Mouse (Mus musculus) lung, postnatal 14 days (tissue): ENCODE data around the gene Cdc37l1.
"Not testable (repeated sequence)": the region's sequence is repeated elsewhere in the genome, so short reads cannot be mapped to it uniquely, and the experiment has no call there.

Source experiments
- DNase-seq: peaks from one replicate; pipeline ENCODE4 v3.0.0; 2021

Cdc37l1 gene

GRCm38 (mm10) chr19:28990194-28990589 is at the start of gene Cdc37l1:
Cdc37l1 (plus strand) TSS chr19:28990352.
- peak; percentile 100 for DNase-seq

- no peak for DNase-seq
Observed at GRCm38 (mm10) chr19:28941271-28941670, 48.9 kb upstream of the Cdc37l1 start.

GRCm38 (mm10) chr19:28946782-28947181 is 43.4 kb upstream of the Cdc37l1 start:
- DNase-seq: no peak

DNA sequence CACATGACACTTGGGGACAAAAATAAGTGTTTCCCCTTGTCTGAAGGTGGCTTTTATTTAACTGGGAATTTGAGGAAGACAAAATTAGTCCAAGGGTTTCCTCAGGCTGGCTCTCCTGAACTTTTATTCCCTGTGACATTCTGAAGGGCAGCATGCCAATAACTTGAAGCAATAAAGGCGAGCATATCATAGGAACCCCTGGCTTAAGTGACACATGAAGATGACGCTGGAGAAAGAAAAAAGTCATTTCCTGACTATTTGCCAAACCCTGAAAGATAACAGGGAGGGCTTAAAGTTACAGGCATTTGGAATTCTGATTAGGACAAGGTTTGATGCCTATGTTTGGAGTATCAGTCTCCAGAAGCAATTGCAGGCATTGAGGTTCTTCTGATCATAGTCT is 42.8 kb upstream of the Cdc37l1 start:
- DNase-seq: no peak

DNA sequence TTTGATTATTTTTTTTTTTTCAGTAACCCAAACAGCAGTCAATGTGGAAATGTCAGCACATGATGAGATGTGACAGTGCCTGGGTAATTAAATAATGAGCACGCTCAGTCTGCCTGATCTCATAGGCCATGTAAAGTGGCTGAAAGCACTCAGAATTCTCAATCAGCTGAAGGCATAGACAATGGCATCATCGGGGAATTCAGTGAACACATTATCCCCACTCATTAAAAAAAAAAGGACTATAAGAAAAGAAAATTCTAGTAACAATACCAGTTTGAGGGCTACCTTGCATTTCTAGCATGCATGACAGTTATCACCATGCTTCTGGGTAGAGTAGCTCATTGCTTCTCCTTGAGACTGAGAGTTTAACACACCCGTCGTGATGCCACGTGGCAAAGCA is 38.9 kb upstream of the Cdc37l1 start:
- no peak for DNase-seq

- DNase-seq: no peak
Observed at GRCm38 (mm10) chr19:28963113-28963512, 27.0 kb upstream of the Cdc37l1 start.

DNA sequence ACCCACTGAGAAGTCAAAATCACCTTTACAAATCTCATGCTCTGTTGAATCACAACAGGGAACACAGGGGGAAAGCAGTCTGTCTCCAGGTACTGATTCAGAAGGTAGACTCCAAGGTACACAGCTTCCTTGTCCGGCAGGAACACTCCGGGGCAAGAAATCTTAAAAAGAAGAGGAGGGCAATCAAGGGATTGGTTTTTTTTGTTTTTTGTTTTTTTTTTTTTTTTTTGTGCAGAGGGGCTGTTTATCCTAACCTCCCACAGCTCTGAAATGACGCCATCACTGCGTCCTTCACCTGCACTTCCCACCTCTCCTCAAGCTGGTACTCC is 26.7 kb upstream of the Cdc37l1 start:
- no peak for DNase-seq

- DNase-seq: peak; percentile 87
Observed at GRCm38 (mm10) chr19:28963842-28964551, 26.2 kb upstream of the Cdc37l1 start, which contains the start of gene Plpp6. Plpp6 (plus strand) TSS chr19:28963953.

DNA sequence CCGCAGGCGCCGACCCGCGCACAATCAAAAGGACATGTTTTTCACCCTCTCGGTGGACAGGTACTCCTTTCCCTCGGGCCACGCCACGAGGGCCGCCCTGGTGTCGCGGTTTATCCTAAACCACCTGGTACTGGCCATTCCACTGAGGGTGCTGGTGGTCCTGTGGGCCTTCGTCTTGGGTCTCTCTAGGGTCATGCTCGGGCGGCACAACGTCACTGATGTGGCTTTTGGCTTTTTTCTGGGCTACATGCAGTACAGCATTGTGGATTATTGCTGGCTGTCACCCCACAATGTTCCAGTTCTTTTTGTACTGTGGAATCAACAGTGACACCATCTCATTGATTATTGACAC is 25.6 kb upstream of the Cdc37l1 start:
- DNase-seq: no peak

- DNase-seq: no peak
Observed at GRCm38 (mm10) chr19:28967652-28968051, 22.5 kb upstream of the Cdc37l1 start, which contains the start of gene 4430402I18Rik. 4430402I18Rik (minus strand) TSS chr19:28967800.

- DNase-seq: no peak
Observed at GRCm38 (mm10) chr19:28968178-28968577, 22.0 kb upstream of the Cdc37l1 start.

DNA sequence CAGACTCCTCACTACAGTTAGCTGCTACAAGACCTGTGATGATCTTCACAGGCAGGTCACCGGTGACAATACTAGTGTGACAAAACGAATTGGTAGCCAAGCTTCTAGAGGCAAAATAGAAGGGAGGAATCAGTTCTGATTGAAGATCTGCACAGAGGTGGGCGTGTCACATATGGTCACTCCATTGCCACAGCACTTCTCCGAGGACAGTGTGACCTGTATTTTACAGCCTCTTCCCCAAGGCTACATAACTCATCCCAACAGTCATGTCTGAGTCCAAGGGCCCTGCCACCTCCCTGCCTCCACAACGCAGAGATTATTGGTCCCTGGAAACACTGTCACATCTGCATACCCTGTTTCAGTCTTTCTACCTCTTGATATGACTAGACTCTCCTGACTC is 20.9 kb upstream of the Cdc37l1 start:
- DNase-seq: no peak

GRCm38 (mm10) chr19:28970251-28970650 is 19.9 kb upstream of the Cdc37l1 start:
- no peak for DNase-seq

GRCm38 (mm10) chr19:28974862-28975611 is 15.1 kb upstream of the Cdc37l1 start:
- peak; percentile 88 for DNase-seq

DNA sequence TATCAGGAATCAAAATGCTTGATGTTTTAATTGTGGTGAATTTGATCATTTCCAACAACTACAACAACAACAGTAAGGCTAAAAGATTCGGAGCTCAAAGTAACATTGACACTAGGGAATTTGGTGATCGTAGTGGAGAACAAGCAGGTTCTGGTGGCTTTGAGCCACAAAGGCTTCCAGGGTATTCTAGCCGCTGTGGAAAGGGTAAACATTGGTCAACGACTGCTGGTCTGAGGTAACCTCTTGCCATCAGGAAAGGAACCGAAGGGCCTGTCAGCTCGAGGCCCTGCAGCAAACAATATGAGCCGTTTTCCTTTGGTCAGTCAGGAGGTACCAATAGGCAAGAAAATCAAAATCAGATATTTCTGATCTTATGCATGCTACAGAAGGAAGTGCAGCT is 7.5 kb upstream of the Cdc37l1 start:
- no peak for DNase-seq

DNA sequence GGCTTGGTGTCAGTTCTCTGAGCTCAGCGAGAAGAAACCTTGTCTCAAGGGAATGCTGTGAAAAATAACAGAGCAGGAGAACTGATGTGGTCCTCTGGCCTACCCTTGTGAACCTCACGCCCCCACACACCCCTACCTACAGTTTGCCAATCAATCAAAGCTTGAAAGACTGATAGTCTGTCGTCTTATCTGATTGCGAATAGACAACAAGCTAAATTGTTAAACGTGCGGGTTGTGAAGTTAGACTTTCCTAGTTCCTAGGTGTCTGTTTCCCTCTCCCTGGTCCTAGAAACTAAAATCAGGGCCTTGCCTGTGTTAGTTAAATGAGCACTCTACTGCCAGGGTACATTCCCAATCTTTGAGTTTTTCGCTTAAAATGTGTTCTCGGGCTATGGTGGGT is 637 bp upstream of the Cdc37l1 start:
- DNase-seq: no peak

DNA sequence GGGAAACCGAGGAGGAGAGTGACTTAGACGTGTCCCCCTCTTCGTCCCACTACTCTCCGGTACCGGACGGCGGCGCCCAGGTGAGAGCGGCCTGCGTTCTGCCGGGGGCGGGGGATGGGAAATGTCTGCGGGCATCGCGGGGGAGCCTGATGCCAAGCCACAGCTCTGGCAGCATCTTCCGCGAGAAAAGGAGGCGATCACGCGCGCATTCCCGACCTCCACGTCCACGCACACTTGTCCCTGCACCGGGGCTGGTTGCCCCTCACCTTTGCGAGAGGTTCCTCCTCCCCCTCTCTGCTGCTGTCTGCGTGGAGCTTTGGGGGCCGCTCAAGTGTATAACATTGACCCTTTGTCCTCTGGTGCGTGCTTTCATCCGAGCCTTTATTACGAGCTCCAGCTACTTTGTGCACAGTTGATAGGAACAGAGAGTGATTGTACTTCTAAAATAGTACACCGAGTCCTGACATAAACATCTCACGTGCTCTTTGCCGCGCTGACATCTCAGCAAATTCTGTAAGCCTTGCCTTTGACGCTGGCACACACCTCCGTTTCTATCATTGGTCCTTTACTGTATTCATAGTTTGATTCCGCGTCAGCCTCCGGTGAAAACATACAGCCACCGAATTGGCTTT is 554 bp downstream of the Cdc37l1 start:
- no peak for DNase-seq

- no peak for DNase-seq
Observed at GRCm38 (mm10) chr19:28991391-28991790, 1.2 kb downstream of the Cdc37l1 start.

DNA sequence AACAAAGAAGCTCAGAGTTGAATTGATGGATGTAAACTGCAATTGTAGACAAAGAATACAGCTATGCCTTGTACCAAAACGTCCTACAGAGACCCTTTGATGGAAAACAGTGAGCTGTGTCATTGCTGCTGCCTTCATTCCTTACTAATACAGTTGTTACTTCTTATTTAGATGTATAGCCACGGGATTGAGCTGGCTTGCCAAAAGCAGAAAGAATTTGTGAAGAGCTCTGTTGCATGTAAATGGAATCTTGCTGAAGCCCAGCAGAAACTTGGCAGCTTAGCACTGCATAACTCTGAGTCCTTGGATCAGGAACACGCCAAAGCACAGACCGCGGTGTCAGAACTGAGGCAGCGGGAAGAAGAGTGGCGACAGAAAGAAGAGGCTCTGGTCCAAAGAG is 4.7 kb downstream of the Cdc37l1 start:
- no peak for DNase-seq

- no peak for DNase-seq
Observed at GRCm38 (mm10) chr19:28995366-28995765, 5.2 kb downstream of the Cdc37l1 start.

GRCm38 (mm10) chr19:28997976-28998630 is 8.0 kb downstream of the Cdc37l1 start:
- no peak for DNase-seq

DNA sequence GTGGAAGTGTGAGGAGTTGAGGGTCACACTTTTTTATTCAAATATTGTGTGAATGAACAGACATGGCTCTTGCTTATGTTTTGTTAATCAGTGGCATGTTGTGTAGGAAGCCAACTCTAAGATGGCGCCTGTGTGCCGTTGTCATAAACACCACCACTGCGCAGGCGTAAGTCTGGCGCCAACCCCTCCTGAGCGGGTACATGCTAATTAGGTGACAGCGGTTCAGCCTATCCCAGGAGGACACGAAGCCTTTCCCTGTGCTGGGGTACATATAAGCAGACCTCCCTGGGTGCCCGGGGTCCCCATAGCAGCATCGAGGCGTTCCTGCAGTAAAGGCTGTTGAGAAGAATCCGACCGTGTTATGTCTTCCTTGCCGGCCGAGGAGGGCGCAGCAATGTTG is 10.2 kb downstream of the Cdc37l1 start:
- DNase-seq: not testable (repeated sequence)

GRCm38 (mm10) chr19:29008069-29008706 is 18.0 kb downstream of the Cdc37l1 start:
- no peak for DNase-seq
